Mouse (Mus musculus) heart, adult 10 weeks (tissue): ENCODE results near the gene Cyp2u1. TPM values are rescaled to one million over a fixed set of nuclear protein-coding genes. Genes with fewer than 3 reads are reported as not detected.

Experiments
- polyA plus RNA-seq: library from polyadenylated mRNA; stranded (reverse); fragments of 350-450 nt; fragmentation: Illumina TruSeq; extraction: RNeasy Lipid Tissue Mini Kit (QIAGEN cat#74804); gene quantifications from one replicate; pipeline ENCODE4 v1.2.3, GENCODE M21; 2014; ENCODE audit warnings: low read depth, low replicate concordance

Gene Cyp2u1
- 7.3 TPM for polyA plus RNA-seq

DNA sequence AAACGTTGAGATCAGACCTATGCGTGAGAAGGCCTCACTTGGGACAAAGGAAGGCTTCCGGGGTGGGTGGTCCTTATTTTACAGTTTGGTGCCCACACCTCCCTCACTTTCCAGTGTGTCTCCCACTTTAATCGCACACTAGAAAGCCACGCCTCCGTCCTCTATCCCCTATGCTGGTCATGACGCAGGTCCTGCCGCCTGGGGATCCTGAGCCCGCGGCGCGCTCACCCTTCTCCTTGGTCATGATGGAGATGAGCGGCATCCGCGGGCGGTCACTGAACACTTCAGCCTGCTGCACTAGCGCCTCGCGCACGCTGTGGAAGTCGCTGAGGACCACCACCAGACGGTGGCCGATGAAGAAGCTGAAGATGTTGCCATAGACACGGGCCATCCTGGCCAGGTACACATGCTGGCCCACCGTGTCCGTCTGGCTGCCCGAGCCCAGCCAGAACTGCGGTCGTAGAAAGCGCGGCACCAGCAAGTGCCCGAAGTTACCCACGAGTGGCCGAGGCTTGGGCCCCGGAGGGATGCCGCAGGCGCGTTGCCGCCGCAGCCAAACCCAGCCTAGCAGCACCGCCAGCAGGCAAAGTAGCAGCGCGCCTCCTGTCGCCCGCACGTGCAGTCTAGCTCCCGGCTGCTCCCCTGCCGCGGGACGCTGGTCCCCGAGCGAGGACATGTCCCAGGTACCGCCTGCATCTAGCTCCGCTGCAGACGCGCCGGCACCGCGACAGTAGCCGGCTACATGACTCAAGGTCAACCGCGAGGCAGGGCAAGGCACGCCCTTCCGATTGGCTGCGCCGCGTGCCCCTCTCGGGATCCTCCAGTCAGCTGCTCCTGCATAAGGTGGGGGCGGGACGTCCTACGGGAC lies at the start of gene Cyp2u1:
Gene Cyp2u1, minus strand, starts transcription at position 776 of the 868 bp plus-strand sequence.

DNA sequence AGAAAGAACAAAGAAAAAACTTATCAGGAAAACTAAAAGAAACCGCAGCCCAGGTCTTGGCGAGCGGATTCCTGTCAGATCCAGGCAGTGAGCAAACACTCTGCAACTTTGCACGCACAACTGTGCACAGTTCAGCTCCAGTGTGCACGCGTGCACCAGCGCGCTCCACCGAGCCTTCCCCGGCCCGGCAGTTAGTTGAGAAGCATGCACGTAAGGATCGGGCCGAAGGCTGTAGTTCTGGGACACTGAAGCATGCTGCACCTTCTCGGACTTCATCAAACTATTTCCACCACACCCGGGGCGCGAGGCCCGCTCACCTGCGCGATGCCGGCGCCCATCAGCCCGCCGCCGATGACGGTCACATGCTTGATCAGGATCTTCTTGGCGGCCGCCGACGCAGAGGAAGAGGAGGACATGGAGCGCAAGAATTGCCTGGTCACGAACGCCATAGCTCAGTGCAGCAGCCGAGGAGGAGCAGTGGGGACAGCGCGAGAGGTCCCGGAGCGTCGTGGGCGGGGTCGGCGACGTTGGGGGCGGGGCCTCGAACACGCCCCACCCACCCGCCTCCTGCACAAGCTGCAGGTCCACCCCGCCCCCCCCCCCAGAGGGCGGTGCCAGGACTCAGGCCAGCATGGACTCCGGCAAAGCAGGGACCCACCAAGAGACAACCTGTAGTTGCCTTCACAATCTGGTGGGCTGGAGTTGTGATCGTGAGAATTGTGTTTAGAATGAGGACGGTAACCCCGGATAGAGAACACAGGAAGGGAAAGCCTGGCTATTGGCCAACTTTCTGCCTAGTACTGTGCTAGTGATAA lies 31.3 kb downstream of the Cyp2u1 start, which contains the start of gene Hadh:
Gene Hadh, minus strand, starts transcription at position 543 of the 815 bp plus-strand sequence.

Other genes with a start within 250 kb of the Cyp2u1 start
- gene Lef1, start 192.8 kb downstream of the Cyp2u1 start, polyA plus RNA-seq: not detected
- 676 TPM for gene Hadh, start 31.1 kb downstream of the Cyp2u1 start, polyA plus RNA-seq
- gene Sgms2, start 188.2 kb upstream of the Cyp2u1 start, polyA plus RNA-seq: 0.86 TPM